Mouse (Mus musculus): ENCODE results near the gene Tspan14. TPM values are rescaled to one million over a fixed set of nuclear protein-coding genes. Genes with fewer than 3 reads are reported as not detected.

Gene Tspan14
- polyA plus RNA-seq, 1 experiment from 2014 or later = 43.4 TPM

GRCm38 (mm10) chr14:40962365-40963290 lies 4.0 kb downstream of the Tspan14 start:
- Histone ChIP-seq H3K4me2 (ENCODE audit: low read length) (no peak overlapping the region), H3K4me1 (ENCODE audit: control insufficient read depth in 2 of 2, insufficient read depth in 2 of 2, low read length in 2 of 2) (peaks cover 29 to 56% of the 10 kb centered on the region in 2 experiments), H3K4me3 (ENCODE audit: control insufficient read depth in 1 of 2, insufficient read depth in 1 of 2, low read depth in 1 of 2, low read length in 2 of 2) (no peak overlapping the region), H3K9ac (ENCODE audit: low read length) (no peak overlapping the region), H3K27me3 (ENCODE audit: control insufficient read depth, insufficient read depth, low read length) (no peaks in the 10 kb centered on the region), H3K36me3 (ENCODE audit: control insufficient read depth, insufficient read depth, low read length) (no peaks in the 10 kb centered on the region), H3K27ac (replicated peaks in 1 of 2; ENCODE audit: control insufficient read depth in 1 of 2, insufficient read depth in 1 of 2, low read depth in 2 of 2, low read length in 2 of 2) (no peak overlapping the region), H3K9me3 (ENCODE audit: control insufficient read depth, low read length) (no peaks in the 10 kb centered on the region)
- no peak for ATAC-seq (ENCODE audit: insufficient number of reproducible peaks, insufficient read depth, low FRiP score, low read depth)
- WGBS = 82% methylated on average over 11 of the region's 11 CpGs

DNA sequence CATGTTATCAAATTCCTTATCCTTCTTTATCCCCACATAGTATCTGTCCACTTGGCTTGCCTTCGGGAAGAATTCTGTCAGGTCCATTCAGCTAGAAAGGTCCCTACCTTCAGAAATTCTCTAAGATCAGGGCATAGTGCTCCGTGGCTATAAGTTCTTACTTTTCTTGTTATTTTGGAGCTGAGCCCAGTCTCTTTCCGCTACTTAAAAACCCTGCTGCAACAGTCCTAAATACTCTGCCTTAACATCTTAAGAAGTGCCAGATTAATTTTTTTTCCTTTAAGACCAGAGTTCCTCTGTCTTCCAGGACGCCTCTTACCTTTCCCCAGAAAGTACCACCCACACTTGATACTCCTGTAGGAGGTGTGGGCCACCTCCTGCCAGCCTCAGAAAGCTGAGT lies 6.4 kb downstream of the Tspan14 start:
- Histone ChIP-seq H3K36me3 (ENCODE audit: control insufficient read depth, insufficient read depth, low read length) (no peaks in the 10 kb centered on the region), H3K27ac (replicated peaks in 1 of 2; ENCODE audit: control insufficient read depth in 1 of 2, insufficient read depth in 1 of 2, low read depth in 2 of 2, low read length in 2 of 2) (peak overlapping the region; percentile 8 to 58; a peak in 3 of 4 replicates), H3K27me3 (ENCODE audit: control insufficient read depth, insufficient read depth, low read length) (no peaks in the 10 kb centered on the region), H3K4me3 (ENCODE audit: control insufficient read depth in 1 of 2, insufficient read depth in 1 of 2, low read depth in 1 of 2, low read length in 2 of 2) (no peak overlapping the region), H3K9me3 (ENCODE audit: control insufficient read depth, low read length) (no peaks in the 10 kb centered on the region), H3K4me1 (ENCODE audit: control insufficient read depth in 2 of 2, insufficient read depth in 2 of 2, low read length in 2 of 2) (peaks cover 46 to 74% of the 10 kb centered on the region in 2 experiments), H3K9ac (ENCODE audit: low read length) (no peak overlapping the region), H3K4me2 (ENCODE audit: low read length) (no peak overlapping the region)
- ATAC-seq (ENCODE audit: insufficient number of reproducible peaks, insufficient read depth, low FRiP score, low read depth) = no peak
- 46% methylated on average over 4 of the region's 4 CpGs for WGBS

DNA sequence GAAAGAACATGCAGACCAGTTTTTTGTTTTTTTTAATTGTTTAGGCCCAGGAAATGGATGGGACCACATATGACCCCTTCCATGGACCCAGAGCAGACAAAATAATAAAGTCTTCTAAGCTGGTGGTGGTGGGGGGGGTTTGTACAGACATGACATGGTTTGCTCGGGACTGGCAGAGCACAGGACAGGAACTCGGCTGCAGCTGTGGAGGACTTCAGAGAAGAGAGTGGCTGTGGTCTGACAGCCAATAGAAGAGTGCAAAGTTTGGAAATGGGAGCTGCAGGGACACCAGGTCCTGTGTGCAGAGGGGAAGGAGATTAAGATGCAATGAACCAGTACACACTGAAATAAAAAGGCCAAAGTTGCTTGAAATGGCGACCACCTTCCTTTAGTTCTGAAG lies 7.0 kb downstream of the Tspan14 start:
- Histone ChIP-seq H3K4me3 (ENCODE audit: control insufficient read depth in 1 of 2, insufficient read depth in 1 of 2, low read depth in 1 of 2, low read length in 2 of 2) (no peak overlapping the region), H3K9ac (ENCODE audit: low read length) (no peak overlapping the region; the same call in 1 of the 2 replicates), H3K9me3 (ENCODE audit: control insufficient read depth, low read length) (no peaks in the 10 kb centered on the region), H3K4me1 (ENCODE audit: control insufficient read depth in 2 of 2, insufficient read depth in 2 of 2, low read length in 2 of 2) (peaks cover 44 to 72% of the 10 kb centered on the region in 2 experiments), H3K27ac (replicated peaks in 1 of 2; ENCODE audit: control insufficient read depth in 1 of 2, insufficient read depth in 1 of 2, low read depth in 2 of 2, low read length in 2 of 2) (peak overlapping the region; percentile 43 to 58; a peak in 3 of 4 replicates), H3K27me3 (ENCODE audit: control insufficient read depth, insufficient read depth, low read length) (no peaks in the 10 kb centered on the region), H3K4me2 (ENCODE audit: low read length) (no peak overlapping the region), H3K36me3 (ENCODE audit: control insufficient read depth, insufficient read depth, low read length) (no peaks in the 10 kb centered on the region)
- WGBS = 46% methylated on average over 3 of the region's 3 CpGs
- no peak for ATAC-seq (ENCODE audit: insufficient number of reproducible peaks, insufficient read depth, low FRiP score, low read depth)

DNA sequence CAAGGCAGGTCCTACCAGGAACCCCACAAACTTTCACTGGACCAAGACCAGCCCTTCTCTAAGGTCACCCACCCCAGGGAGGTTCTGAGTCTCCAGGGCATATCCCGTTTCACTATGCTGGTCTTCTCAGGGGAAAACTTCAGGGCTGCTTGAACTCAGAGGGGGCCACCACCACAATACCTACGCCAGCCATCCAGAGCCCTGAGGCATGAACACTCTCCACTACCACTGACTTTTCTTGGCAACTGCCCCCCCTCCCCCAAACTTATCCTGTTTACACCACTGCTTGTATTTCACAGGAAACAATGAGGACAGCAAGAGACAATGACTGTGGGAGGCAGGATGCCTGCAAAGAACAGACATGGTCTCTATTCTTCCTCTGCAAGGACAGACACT lies 7.6 kb downstream of the Tspan14 start:
- Histone ChIP-seq H3K4me1 (ENCODE audit: control insufficient read depth in 2 of 2, insufficient read depth in 2 of 2, low read length in 2 of 2) (peaks cover 44 to 72% of the 10 kb centered on the region in 2 experiments), H3K27me3 (ENCODE audit: control insufficient read depth, insufficient read depth, low read length) (no peaks in the 10 kb centered on the region), H3K9me3 (ENCODE audit: control insufficient read depth, low read length) (no peaks in the 10 kb centered on the region), H3K9ac (ENCODE audit: low read length) (0 out of 2 replicates have a peak overlapping the region, but pooled peaks have one; percentile 5), H3K4me3 (ENCODE audit: control insufficient read depth in 1 of 2, insufficient read depth in 1 of 2, low read depth in 1 of 2, low read length in 2 of 2) (no peak overlapping the region), H3K4me2 (ENCODE audit: low read length) (peak overlapping the region; percentile 25), H3K27ac (replicated peaks in 1 of 2; ENCODE audit: control insufficient read depth in 1 of 2, insufficient read depth in 1 of 2, low read depth in 2 of 2, low read length in 2 of 2) (peak overlapping the region; percentile 43 to 58; a peak in 3 of 4 replicates), H3K36me3 (ENCODE audit: control insufficient read depth, insufficient read depth, low read length) (no peaks in the 10 kb centered on the region)
- WGBS = 65% methylated on average over 2 of the region's 2 CpGs
- ATAC-seq (ENCODE audit: insufficient number of reproducible peaks, insufficient read depth, low FRiP score, low read depth) = peak; percentile 39

GRCm38 (mm10) chr14:40958083-40958985 lies 8.3 kb downstream of the Tspan14 start:
- peaks cover 43 to 72% of the 10 kb centered on the region in 2 experiments for H3K4me1 ChIP-seq (ENCODE audit: control insufficient read depth in 2 of 2, insufficient read depth in 2 of 2, low read length in 2 of 2)
- peak overlapping the region; percentile 49 to 58 for H3K27ac ChIP-seq (replicated peaks in 1 of 2; ENCODE audit: control insufficient read depth in 1 of 2, insufficient read depth in 1 of 2, low read depth in 2 of 2, low read length in 2 of 2)
- no peaks in the 10 kb centered on the region for H3K27me3 ChIP-seq (ENCODE audit: control insufficient read depth, insufficient read depth, low read length)
- peak overlapping the region; percentile 5; the same call in 1 of the 2 replicates for H3K9ac ChIP-seq (ENCODE audit: low read length)
- WGBS = 43% methylated on average over 4 of the region's 4 CpGs
- no peaks in the 10 kb centered on the region for H3K9me3 ChIP-seq (ENCODE audit: control insufficient read depth, low read length)
- no peak for ATAC-seq (ENCODE audit: insufficient number of reproducible peaks, insufficient read depth, low FRiP score, low read depth)
- no peaks in the 10 kb centered on the region for H3K36me3 ChIP-seq (ENCODE audit: control insufficient read depth, insufficient read depth, low read length)
- H3K4me3 ChIP-seq (ENCODE audit: control insufficient read depth in 1 of 2, insufficient read depth in 1 of 2, low read depth in 1 of 2, low read length in 2 of 2) = no peak overlapping the region
- peak overlapping the region; percentile 25 for H3K4me2 ChIP-seq (ENCODE audit: low read length)

DNA sequence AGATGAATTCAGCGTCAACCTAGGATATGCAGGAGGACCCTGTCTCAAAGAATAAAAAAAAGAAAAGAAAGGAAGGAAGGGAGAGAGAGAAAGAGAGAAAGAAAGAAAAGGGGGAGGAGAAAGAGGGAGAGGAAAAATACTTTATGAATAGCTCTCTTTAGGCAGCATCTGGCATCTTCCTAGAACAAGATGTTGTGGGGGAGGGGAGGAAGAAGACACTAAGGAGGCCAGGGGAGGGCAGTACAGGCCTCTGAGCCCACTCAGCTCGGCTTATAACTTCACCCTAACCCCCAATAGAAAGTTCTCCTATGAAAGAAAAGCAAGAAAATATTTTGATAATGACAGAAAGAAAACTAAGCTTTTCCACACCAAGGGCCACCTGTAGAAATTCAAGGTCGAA lies 9.0 kb downstream of the Tspan14 start:
- Histone ChIP-seq H3K36me3 (ENCODE audit: control insufficient read depth, insufficient read depth, low read length) (no peaks in the 10 kb centered on the region), H3K9ac (ENCODE audit: low read length) (no peak overlapping the region; the same call in 1 of the 2 replicates), H3K4me3 (ENCODE audit: control insufficient read depth in 1 of 2, insufficient read depth in 1 of 2, low read depth in 1 of 2, low read length in 2 of 2) (no peak overlapping the region), H3K27me3 (ENCODE audit: control insufficient read depth, insufficient read depth, low read length) (no peaks in the 10 kb centered on the region), H3K27ac (replicated peaks in 1 of 2; ENCODE audit: control insufficient read depth in 1 of 2, insufficient read depth in 1 of 2, low read depth in 2 of 2, low read length in 2 of 2) (peak overlapping the region; percentile 49 to 58; a peak in 3 of 4 replicates), H3K9me3 (ENCODE audit: control insufficient read depth, low read length) (no peaks in the 10 kb centered on the region), H3K4me2 (ENCODE audit: low read length) (no peak overlapping the region), H3K4me1 (ENCODE audit: control insufficient read depth in 2 of 2, insufficient read depth in 2 of 2, low read length in 2 of 2) (peaks cover 40 to 67% of the 10 kb centered on the region in 2 experiments)
- ATAC-seq (ENCODE audit: insufficient number of reproducible peaks, insufficient read depth, low FRiP score, low read depth) = no peak
- WGBS = 65% methylated on average over 3 of the region's 3 CpGs

Data from heart, embryonic 14.5 days (tissue).